Mouse (Mus musculus) heart, postnatal 10 days (tissue): ENCODE data around the gene Ror1. TPM values are rescaled to one million over a fixed set of nuclear protein-coding genes. Genes with fewer than 3 reads are reported as not detected.

Source experiments
- DNase-seq, 2 experiments: peaks; one replicate each; pipeline ENCODE4 v3.0.0; 2021
- intact Hi-C: fragments of 180-260 bp; cut with DNase I; formaldehyde crosslinking; loops from one replicate; pipeline ENCODE4 v1.15.1; 2025
- total RNA-seq, 2 experiments: library from RNA; stranded (reverse); gene quantifications; 2 replicates each; pipeline ENCODE4 v1.2.3; 2021

Gene Ror1
- total RNA-seq, 2 experiments from 2014 or later: 23.5 to 24.0 TPM

GRCm38 (mm10) chr4:100286800-100287199 lies 191.2 kb downstream of the Ror1 start:
- DNase-seq: no peak
- intact Hi-C loops: no loop called here

GRCm38 (mm10) chr4:100287829-100288228 lies 192.2 kb downstream of the Ror1 start:
- DNase-seq: no peak
- intact Hi-C loops: no loop called here

DNA sequence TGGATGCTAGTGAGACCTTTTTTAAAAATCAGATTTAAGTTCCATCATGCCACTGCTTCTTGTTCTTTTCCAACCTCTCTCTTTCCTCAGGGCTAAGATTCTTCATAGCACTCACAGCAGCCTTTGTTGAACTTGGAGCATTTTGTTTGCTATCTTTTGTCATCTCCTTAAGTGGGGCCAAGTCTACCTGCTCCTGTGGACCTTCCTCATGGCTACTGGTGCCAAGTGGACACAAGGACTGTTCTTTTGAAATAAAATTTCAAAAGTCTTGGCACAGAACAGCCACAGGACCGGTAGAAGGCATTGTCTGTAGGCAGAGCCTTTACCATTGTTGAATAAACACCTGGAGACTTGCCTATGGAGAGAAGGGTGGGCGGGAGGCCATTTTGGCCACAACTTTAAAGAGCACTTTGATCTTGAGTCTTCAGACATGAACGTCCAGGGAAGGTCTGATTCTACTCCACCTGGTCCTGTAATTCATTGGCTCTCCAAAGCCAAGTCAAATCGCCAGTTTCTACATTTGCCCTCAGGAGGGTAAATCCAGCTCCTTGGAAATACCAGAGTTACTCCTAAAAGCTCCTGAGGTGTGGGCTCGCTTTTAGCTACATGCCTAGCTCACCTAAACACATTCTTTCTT lies 195.5 kb downstream of the Ror1 start:
- intact Hi-C loops: no loop called here

DNA sequence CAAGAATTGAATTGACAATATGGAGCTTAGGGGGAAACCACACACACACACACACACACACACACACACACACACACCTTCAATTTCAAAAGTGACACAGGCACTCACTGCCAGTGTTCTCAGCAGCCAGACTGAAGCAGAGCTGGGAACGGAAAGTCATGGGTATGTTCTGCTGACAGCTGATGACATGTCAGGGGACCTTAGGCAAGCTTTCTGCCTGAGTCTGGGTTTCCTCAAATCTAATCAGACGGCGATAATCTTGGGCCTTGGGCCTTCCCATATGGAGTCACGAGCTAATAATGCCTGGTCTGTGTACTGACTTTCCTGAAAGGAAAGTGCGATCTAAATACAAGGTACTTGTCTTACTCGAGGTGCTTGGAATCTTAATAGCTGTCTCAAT lies 202.1 kb downstream of the Ror1 start:
- intact Hi-C loops: loop anchor here (5.0 kb wide), 1 partner anchor 65 kb away; no protein-coding TSS in a partner anchor

More for the DNA sequence above, 195.5 kb downstream of the Ror1 start:
- DNase-seq: no peak

GRCm38 (mm10) chr4:100298566-100298965 lies 203.0 kb downstream of the Ror1 start:
- intact Hi-C loops: loop anchor here (5.0 kb wide), 1 partner anchor 66 kb away; no protein-coding TSS in a partner anchor

More for the DNA sequence above, 202.1 kb downstream of the Ror1 start:
- DNase-seq: peak in 1 of 2 experiments; percentile 46

GRCm38 (mm10) chr4:100300171-100300570 lies 204.6 kb downstream of the Ror1 start:
- no peak for DNase-seq
- intact Hi-C loops: no loop called here

More at GRCm38 (mm10) chr4:100298566-100298965, 203.0 kb downstream of the Ror1 start:
- DNase-seq: no peak

DNA sequence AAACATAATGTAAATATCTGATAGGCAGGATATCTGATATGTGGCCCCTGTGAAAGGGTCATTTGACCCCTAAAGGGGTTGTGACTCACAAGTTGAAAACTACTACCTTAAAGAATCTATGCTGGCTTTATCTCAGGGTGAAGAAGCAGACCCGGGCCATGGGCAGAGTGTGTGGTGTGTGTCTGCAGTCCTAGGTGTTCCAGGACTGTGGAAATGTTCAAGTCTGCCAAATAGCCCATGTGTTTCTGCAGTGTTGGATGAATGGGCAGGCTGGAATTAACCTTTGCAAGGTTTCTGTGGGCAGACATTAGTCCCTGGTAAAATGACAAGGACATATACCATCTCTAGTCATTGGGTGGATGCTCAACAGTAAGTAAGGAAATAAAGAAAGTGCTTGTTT lies 205.8 kb downstream of the Ror1 start:
- peak; percentile 40 to 53 for DNase-seq
- intact Hi-C loops: no loop called here

- intact Hi-C loops: no loop called here
- DNase-seq: no peak
These were observed 211.8 kb downstream of the Ror1 start for GRCm38 (mm10) chr4:100307365-100307764.

- intact Hi-C loops: no loop called here
- peak; percentile 47 to 48 for DNase-seq
These were observed 216.4 kb downstream of the Ror1 start for GRCm38 (mm10) chr4:100311775-100312537.

GRCm38 (mm10) chr4:100315066-100315465 lies 219.5 kb downstream of the Ror1 start:
- intact Hi-C loops: no loop called here
- DNase-seq: peak; percentile 56

DNA sequence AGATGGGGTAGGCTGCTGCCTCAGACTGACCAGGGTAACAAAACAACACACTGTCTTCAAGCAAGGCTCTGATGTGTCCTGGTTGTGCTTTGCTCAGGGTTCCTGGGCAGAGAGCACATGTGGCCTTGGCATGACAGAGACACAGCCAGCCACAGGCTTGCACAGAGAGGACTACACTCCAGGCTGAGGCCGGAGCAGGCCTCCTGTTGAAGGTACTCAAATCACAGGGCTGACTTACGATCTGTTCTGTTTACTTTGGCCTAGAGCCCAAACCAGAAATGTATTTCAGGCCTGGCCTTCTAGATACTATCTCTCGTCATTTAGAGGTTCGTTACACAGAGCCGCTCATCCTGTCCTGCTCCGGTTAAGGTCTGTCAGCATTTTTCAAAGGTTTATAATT lies 226.2 kb downstream of the Ror1 start:
- DNase-seq: no peak
- intact Hi-C loops: no loop called here

- intact Hi-C loops: no loop called here
- peak in 1 of 2 experiments; percentile 28 for DNase-seq
These were observed 229.3 kb downstream of the Ror1 start for GRCm38 (mm10) chr4:100324719-100325515.

DNA sequence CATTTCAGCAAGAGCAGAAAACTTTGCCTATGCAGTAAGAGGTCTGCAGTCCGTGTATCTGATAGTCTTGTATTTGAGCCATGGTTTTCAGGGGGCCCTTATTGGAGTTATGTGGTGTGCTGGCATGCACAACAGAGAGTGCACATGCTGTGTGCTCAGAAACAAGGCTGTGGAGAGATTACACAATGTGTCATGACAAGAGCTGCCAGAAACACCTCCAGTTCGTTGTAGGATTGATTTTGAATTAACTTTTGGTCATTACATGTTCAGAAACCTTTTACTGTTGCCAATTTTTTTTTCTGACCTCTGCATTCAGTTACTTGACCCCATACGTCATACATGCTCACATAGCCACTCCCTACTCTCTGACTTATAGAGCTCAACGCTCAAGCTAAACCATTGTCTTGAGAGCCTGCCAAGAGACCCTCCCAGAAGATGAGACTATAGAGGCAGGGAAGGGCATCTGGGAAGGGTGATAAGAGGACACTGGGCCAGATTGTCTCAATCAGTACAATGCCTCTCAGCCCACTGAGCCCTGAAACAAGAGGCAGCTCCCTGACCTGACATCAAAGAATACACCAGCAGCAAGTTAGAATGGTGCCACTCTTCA lies 232.9 kb downstream of the Ror1 start:
- intact Hi-C loops: no loop called here
- DNase-seq: no peak

DNA sequence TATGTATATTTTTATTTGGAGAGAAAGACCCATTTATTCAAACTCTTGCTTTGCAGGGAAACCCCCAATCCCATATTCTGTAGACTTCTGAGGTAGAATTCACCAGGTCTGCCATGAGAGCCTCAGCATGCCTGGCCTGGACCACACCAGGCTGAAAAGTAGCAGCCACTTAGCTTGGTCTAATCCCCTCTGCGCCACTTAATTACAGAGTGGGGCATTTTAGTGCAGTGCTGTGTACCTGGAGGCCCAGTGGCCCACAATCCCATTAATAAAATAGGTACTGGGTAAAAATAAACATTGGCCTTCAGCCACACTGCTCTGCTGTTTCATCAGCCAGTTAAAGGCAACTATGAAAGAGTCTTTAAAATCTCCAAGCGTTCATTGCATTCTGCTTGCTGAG lies 239.6 kb downstream of the Ror1 start:
- DNase-seq: peak; percentile 29 to 34

GRCm38 (mm10) chr4:100347791-100348190 lies 252.2 kb downstream of the Ror1 start:
- DNase-seq: no peak
- intact Hi-C loops: no loop called here

More for the DNA sequence above, 239.6 kb downstream of the Ror1 start:
- intact Hi-C loops: no loop called here

- DNase-seq: no peak
- intact Hi-C loops: no loop called here
These were observed 254.7 kb downstream of the Ror1 start for GRCm38 (mm10) chr4:100350106-100350795.

DNA sequence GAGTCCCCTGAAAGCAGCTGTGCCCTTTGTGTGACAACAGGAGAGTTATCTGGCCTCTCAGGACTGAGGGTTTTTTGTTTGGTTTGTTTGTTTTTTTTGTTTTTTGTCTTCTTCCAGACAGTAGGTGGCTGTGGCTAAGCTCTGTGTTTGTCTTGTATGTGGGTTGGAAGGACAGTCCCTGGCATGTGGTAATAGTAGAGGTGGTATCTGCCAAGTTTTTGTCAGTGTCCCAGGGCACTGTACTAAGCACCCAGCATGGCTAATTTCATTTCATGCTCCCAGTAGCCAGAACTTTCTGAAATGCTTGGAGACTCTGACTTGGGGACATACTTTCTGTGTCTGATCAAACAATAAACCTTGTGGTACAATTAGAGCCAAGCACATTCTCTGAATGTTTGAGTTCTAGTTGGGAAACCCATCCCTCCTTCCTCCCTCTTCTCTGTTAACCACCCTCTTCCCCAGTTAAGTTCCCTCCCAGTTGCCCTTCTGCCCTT lies 256.3 kb downstream of the Ror1 start:
- DNase-seq: no peak

GRCm38 (mm10) chr4:100355566-100355965 lies 260.0 kb downstream of the Ror1 start:
- intact Hi-C loops: no loop called here
- no peak for DNase-seq

More for the DNA sequence above, 256.3 kb downstream of the Ror1 start:
- intact Hi-C loops: no loop called here

- intact Hi-C loops: no loop called here
- DNase-seq: no peak
These were observed 262.4 kb downstream of the Ror1 start for GRCm38 (mm10) chr4:100357881-100358589.
